Mouse (Mus musculus) brain, embryonic 14.5 days (tissue): ENCODE data around the gene Mavs. TPM values are rescaled to one million over a fixed set of nuclear protein-coding genes. Genes with fewer than 3 reads are reported as not detected.

ENCODE experiments used
- DNase-seq: peaks from one replicate; pipeline ENCODE4 v3.0.0-alpha.2; 2011; ENCODE audit warnings: low read depth
- CTCF ChIP-seq: fragments of 200-500 bp; IDR thresholded peaks from 2 replicates; pipeline ENCODE4 v1.5.1; 2012; ENCODE audit warnings: inconsistent platforms, mild to moderate bottlenecking, moderate library complexity, borderline replicate concordance; ENCODE audit not compliant: insufficient read depth, insufficient read length; ENCODE audit errors: extremely low read depth
- POLR2A ChIP-seq: fragments of 200-500 bp; IDR thresholded peaks from 2 replicates; pipeline ENCODE4 v1.6.1; 2012; ENCODE audit warnings: mild to moderate bottlenecking, inconsistent platforms, borderline replicate concordance; ENCODE audit not compliant: poor library complexity, insufficient read depth, insufficient read length, severe bottlenecking; ENCODE audit errors: extremely low read depth
- polyA plus RNA-seq: library from polyadenylated mRNA; depleted of rRNA; stranded (reverse); fragments of >200 nt; gene quantifications from 2 replicates; pipeline ENCODE4 v1.2.3, GENCODE M21; 2012

Mavs gene
- polyA plus RNA-seq, 1 experiment = 9.3 TPM

GRCm38 (mm10) chr2:131253681-131254328 lies 19.9 kb downstream of the Mavs start:
- DNase-seq = peak; percentile 64

GRCm38 (mm10) chr2:131254329-131254713 lies 20.5 kb downstream of the Mavs start:
- peak; percentile 1 for DNase-seq

More at GRCm38 (mm10) chr2:131253681-131254328, 19.9 kb downstream of the Mavs start:
- TF ChIP-seq POLR2A = no peak
- peak; percentile 71 for TF ChIP-seq CTCF

DNA sequence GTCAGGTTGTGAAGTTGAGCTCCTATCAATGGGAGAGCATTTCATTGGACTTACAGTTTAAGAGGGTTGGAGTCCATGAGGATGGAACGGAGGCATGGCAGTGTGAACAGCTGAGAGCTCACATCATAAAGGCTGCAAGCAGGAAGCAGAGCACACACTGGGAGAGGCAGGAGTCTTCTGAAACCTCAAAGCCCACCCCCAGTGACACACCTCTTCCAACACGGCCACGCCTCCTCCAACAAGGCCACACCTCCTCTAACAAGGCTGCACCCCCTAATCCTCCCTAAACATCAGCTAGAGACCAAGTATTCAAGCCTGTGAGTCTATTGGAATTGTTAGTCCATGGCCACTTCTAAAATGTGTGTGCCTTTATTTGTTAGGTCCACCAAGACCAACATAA lies 21.9 kb downstream of the Mavs start:
- TF ChIP-seq CTCF = no peak
- TF ChIP-seq POLR2A = no peak
- no peak for DNase-seq

More at GRCm38 (mm10) chr2:131254329-131254713, 20.5 kb downstream of the Mavs start:
- TF ChIP-seq POLR2A (no peak), CTCF (no peak)

DNA sequence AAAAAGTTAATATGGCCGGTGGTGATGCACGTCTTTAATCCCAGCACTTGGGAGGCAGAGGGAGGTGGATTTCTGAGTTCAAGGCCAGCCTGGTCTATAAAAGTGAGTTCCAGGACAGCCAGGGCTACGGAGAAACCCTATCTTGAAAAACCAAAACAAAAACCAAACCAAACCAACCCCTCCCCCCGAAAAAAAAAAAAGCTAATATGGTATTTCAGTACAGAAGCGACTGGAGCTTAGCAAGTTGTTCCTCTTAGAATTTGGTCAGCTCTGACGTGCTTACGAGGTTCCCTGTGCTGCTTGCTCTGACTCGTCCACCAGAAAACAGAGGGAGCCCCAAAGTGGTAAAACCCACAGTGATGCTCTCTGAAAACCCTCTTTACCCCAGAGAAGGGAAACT lies 24.8 kb downstream of the Mavs start:
- TF ChIP-seq POLR2A = no peak
- no peak for TF ChIP-seq CTCF
- no peak for DNase-seq

GRCm38 (mm10) chr2:131260544-131261307 lies 26.9 kb downstream of the Mavs start:
- no peak for DNase-seq
- TF ChIP-seq POLR2A (no peak), CTCF (no peak)

- no peak for DNase-seq
- TF ChIP-seq CTCF = no peak
Measured at GRCm38 (mm10) chr2:131261481-131262212, 27.8 kb downstream of the Mavs start.

DNA sequence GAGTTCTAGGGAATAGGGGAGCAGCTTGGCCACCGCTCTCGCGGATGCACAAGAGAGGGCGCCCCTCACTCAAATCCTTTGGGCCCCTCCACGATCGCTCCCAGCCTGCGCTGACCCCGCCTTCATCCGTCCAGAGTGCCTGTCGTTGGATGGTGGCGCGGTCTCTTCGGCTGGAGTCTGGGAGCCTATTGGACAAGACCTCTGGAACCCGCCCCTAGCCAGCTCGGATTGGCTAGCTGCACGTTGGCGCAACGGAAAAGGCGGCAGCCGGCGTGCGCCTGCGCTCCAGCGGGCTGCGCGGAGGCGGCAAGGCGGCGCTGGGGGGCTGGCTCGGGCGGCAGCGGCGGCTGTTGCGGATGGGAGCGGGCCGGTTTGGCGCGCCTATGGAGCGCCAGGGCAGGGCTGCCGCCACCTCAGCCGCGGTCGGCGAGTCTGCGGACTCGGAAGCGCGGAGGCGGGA lies 28.4 kb downstream of the Mavs start, which contains the start of gene Pank2:
TSS of gene Pank2 (plus strand) at position 283 of the 460 bp plus-strand sequence.
- TF ChIP-seq POLR2A (peak; percentile 98), CTCF (peak; percentile 22; the same call in 1 of the 2 replicates)
- peak; percentile 100 for DNase-seq

DNA sequence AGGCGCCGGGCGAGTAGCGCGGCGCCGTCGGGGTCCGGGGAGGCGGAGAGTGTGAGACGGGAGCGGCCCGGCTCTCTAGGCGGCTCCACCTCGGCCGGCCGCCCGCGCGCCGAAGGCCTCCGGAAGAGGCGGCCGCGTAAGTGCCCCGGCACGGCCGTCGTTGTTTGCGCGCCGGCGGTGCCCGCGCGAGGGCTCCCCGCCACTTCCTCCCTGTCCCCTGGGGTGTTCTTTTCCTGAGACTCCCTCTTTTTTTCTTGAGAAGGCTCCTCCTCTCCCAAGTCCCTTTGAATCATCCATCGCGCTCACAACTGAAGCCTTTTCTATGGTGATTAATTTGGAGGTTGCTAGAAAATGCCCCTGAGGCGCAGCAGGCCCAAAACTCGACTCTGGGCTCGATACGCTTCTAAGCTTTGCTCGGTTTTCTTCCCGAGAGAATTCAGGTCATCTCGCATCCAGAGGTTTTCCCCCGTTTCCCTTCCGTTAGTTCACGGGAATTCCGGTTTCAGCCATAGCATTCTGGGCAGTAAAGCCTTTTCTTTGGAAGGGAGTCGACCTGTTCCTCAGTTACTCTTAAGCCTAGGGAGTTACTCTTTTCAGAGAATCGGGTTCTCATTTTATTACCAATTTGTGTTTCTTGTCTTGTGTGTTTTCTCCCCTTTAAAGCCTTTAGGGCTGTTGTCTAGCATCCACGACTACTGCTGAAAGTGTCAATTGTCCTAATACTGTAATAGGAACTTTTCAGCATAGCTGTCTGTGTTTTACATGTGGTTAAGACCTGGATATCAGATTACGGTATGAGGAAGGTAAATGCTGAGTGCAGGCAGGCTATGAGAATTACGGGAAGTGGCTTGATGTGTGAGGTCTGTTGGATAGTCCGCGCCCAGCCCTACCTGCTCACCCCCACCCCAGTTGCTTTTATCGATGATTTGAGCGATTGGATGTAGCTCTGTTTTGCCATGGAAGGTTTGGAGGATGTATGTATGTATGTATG lies 29.1 kb downstream of the Mavs start:
- peak; percentile 44 for DNase-seq
- TF ChIP-seq CTCF = no peak
- no peak for TF ChIP-seq POLR2A

- no peak for DNase-seq
- TF ChIP-seq POLR2A = no peak
- TF ChIP-seq CTCF = no peak
Measured at GRCm38 (mm10) chr2:131264027-131264426, 30.2 kb downstream of the Mavs start.

GRCm38 (mm10) chr2:131265056-131265455 lies 31.2 kb downstream of the Mavs start:
- DNase-seq = no peak

More at GRCm38 (mm10) chr2:131265056-131265455, 31.2 kb downstream of the Mavs start:
- TF ChIP-seq POLR2A (no peak), CTCF (no peak)
